Mouse (Mus musculus): ENCODE data around the gene B130006D01Rik. TPM values are rescaled to one million over a fixed set of nuclear protein-coding genes. Genes with fewer than 3 reads are reported as not detected.
"Not testable (repeated sequence)": the region's sequence is repeated elsewhere in the genome, so short reads cannot be mapped to it uniquely, and the experiment has no call there.

The B130006D01Rik gene
- polyA plus RNA-seq, 1 experiment from 2014 or later, result 0.67 TPM

- ATAC-seq (replicated peaks; ENCODE audit: insufficient number of reproducible peaks, low FRiP score, low TSS enrichment, low read depth) (no peak), DNase-seq (ENCODE audit: low spot score) (no peak)
- no peak overlapping the region for H3K9ac ChIP-seq (replicated peaks; ENCODE audit: low read length)
- H3K4me2 ChIP-seq (ENCODE audit: low read depth, low read length), result no peak overlapping the region
- no peaks in the 10 kb centered on the region for H3K36me3 ChIP-seq (replicated peaks; ENCODE audit: control insufficient read depth, insufficient read depth, low read depth, low read length)
- no peak overlapping the region for H3K4me3 ChIP-seq (ENCODE audit: low read depth, low read length)
- whole genome bisulfite sequencing, result 87% methylated on average over 2 of the region's 2 CpGs
- no peak overlapping the region for H3K27ac ChIP-seq (replicated peaks; ENCODE audit: low read depth, low read length)
- H3K27me3 ChIP-seq (ENCODE audit: control insufficient read depth, insufficient read depth, low read length), result no peaks in the 10 kb centered on the region
- H3K9me3 ChIP-seq (replicated peaks; ENCODE audit: control insufficient read depth, low read length), result no peaks in the 10 kb centered on the region
- H3K4me1 ChIP-seq (ENCODE audit: control insufficient read depth, insufficient read depth, low read length), result no peaks in the 10 kb centered on the region
Observed at GRCm38 (mm10) chr11:95744521-95744920, 21.1 kb downstream of the B130006D01Rik start.

GRCm38 (mm10) chr11:95746821-95747220 is 23.4 kb downstream of the B130006D01Rik start:
- 87% methylated on average over 4 of the region's 4 CpGs for WGBS
- H3K9me3 ChIP-seq (replicated peaks; ENCODE audit: control insufficient read depth, low read length), result no peaks in the 10 kb centered on the region

GRCm38 (mm10) chr11:95748331-95748730 is 24.9 kb downstream of the B130006D01Rik start:
- Histone ChIP-seq H3K36me3 (replicated peaks; ENCODE audit: control insufficient read depth, insufficient read depth, low read depth, low read length) (peaks cover 4% of the 10 kb centered on the region), H3K27ac (replicated peaks; ENCODE audit: low read depth, low read length) (no peak overlapping the region), H3K4me1 (ENCODE audit: control insufficient read depth, insufficient read depth, low read length) (no peaks in the 10 kb centered on the region), H3K9ac (replicated peaks; ENCODE audit: low read length) (no peak overlapping the region), H3K27me3 (ENCODE audit: control insufficient read depth, insufficient read depth, low read length) (no peaks in the 10 kb centered on the region), H3K4me3 (ENCODE audit: low read depth, low read length) (no peak overlapping the region), H3K4me2 (ENCODE audit: low read depth, low read length) (no peak overlapping the region), H3K9me3 (replicated peaks; ENCODE audit: control insufficient read depth, low read length) (no peaks in the 10 kb centered on the region)
- 87% methylated on average over 5 of the region's 5 CpGs for WGBS
- no peak for DNase-seq (ENCODE audit: low spot score)
- no peak for ATAC-seq (replicated peaks; ENCODE audit: insufficient number of reproducible peaks, low FRiP score, low TSS enrichment, low read depth)

More at GRCm38 (mm10) chr11:95746821-95747220, 23.4 kb downstream of the B130006D01Rik start:
- H3K27me3 ChIP-seq (ENCODE audit: control insufficient read depth, insufficient read depth, low read length), result no peaks in the 10 kb centered on the region
- H3K27ac ChIP-seq (replicated peaks; ENCODE audit: low read depth, low read length), result no peak overlapping the region
- no peak overlapping the region for H3K9ac ChIP-seq (replicated peaks; ENCODE audit: low read length)
- H3K36me3 ChIP-seq (replicated peaks; ENCODE audit: control insufficient read depth, insufficient read depth, low read depth, low read length), result peaks cover 2% of the 10 kb centered on the region; the same call in 1 of the 2 replicates
- H3K4me1 ChIP-seq (ENCODE audit: control insufficient read depth, insufficient read depth, low read length), result no peaks in the 10 kb centered on the region
- no peak for ATAC-seq (replicated peaks; ENCODE audit: insufficient number of reproducible peaks, low FRiP score, low TSS enrichment, low read depth)
- no peak overlapping the region for H3K4me3 ChIP-seq (ENCODE audit: low read depth, low read length)
- DNase-seq (ENCODE audit: low spot score), result no peak
- H3K4me2 ChIP-seq (ENCODE audit: low read depth, low read length), result no peak overlapping the region

GRCm38 (mm10) chr11:95749619-95750018 is 26.2 kb downstream of the B130006D01Rik start:
- WGBS, result 87% methylated on average over 15 of the region's 15 CpGs
- Histone ChIP-seq H3K4me3 (ENCODE audit: low read depth, low read length) (no peak overlapping the region), H3K9ac (replicated peaks; ENCODE audit: low read length) (no peak overlapping the region), H3K9me3 (replicated peaks; ENCODE audit: control insufficient read depth, low read length) (no peaks in the 10 kb centered on the region), H3K4me2 (ENCODE audit: low read depth, low read length) (no peak overlapping the region), H3K36me3 (replicated peaks; ENCODE audit: control insufficient read depth, insufficient read depth, low read depth, low read length) (peaks cover 6% of the 10 kb centered on the region), H3K27me3 (ENCODE audit: control insufficient read depth, insufficient read depth, low read length) (no peaks in the 10 kb centered on the region), H3K4me1 (ENCODE audit: control insufficient read depth, insufficient read depth, low read length) (no peaks in the 10 kb centered on the region), H3K27ac (replicated peaks; ENCODE audit: low read depth, low read length) (no peak overlapping the region)
- ATAC-seq (replicated peaks; ENCODE audit: insufficient number of reproducible peaks, low FRiP score, low TSS enrichment, low read depth) (no peak), DNase-seq (ENCODE audit: low spot score) (no peak)

DNA sequence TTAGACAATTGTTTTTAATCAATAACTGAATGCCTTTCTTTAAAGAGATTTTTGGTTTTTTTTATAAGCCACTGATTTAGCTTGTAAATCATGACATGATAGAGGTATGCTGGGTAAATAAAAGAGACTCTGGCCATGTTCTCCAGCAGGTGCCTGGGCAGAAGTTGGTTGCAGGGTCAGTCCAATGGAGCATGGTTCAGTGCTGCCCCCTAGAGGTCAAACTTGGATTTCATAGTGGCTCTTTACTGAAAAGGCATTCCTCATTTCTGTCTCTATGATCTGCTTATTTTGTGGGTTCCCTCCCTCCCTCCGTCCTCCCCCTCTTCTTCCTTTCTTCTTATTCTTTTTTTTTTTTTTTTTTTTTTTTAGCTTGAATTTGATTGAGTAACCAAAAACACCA is 27.6 kb downstream of the B130006D01Rik start:
- H3K9ac ChIP-seq (replicated peaks; ENCODE audit: low read length), result no peak overlapping the region
- H3K36me3 ChIP-seq (replicated peaks; ENCODE audit: control insufficient read depth, insufficient read depth, low read depth, low read length), result peaks cover 6% of the 10 kb centered on the region
- no peak overlapping the region for H3K27ac ChIP-seq (replicated peaks; ENCODE audit: low read depth, low read length)
- no peaks in the 10 kb centered on the region for H3K27me3 ChIP-seq (ENCODE audit: control insufficient read depth, insufficient read depth, low read length)
- ATAC-seq (replicated peaks; ENCODE audit: insufficient number of reproducible peaks, low FRiP score, low TSS enrichment, low read depth), result no peak
- H3K4me3 ChIP-seq (ENCODE audit: low read depth, low read length), result no peak overlapping the region
- H3K4me1 ChIP-seq (ENCODE audit: control insufficient read depth, insufficient read depth, low read length), result no peaks in the 10 kb centered on the region
- WGBS, result 0% methylated on average over 1 of the region's 1 CpGs
- H3K4me2 ChIP-seq (ENCODE audit: low read depth, low read length), result no peak overlapping the region
- no peaks in the 10 kb centered on the region for H3K9me3 ChIP-seq (replicated peaks; ENCODE audit: control insufficient read depth, low read length)
- peak; percentile 90 for DNase-seq (ENCODE audit: low spot score)

GRCm38 (mm10) chr11:95755137-95755536 is 31.8 kb downstream of the B130006D01Rik start:
- H3K4me2 ChIP-seq (ENCODE audit: low read depth, low read length); H3K4me1 ChIP-seq (ENCODE audit: control insufficient read depth, insufficient read depth, low read length); H3K9ac ChIP-seq (replicated peaks; ENCODE audit: low read length); DNase-seq (ENCODE audit: low spot score); H3K9me3 ChIP-seq (replicated peaks; ENCODE audit: control insufficient read depth, low read length); H3K4me3 ChIP-seq (ENCODE audit: low read depth, low read length); H3K27ac ChIP-seq (replicated peaks; ENCODE audit: low read depth, low read length); H3K27me3 ChIP-seq (ENCODE audit: control insufficient read depth, insufficient read depth, low read length); ATAC-seq (replicated peaks; ENCODE audit: insufficient number of reproducible peaks, low FRiP score, low TSS enrichment, low read depth); H3K36me3 ChIP-seq (replicated peaks; ENCODE audit: control insufficient read depth, insufficient read depth, low read depth, low read length): not testable (repeated sequence)
- 100% methylated on average over 4 of the region's 4 CpGs for WGBS

DNA sequence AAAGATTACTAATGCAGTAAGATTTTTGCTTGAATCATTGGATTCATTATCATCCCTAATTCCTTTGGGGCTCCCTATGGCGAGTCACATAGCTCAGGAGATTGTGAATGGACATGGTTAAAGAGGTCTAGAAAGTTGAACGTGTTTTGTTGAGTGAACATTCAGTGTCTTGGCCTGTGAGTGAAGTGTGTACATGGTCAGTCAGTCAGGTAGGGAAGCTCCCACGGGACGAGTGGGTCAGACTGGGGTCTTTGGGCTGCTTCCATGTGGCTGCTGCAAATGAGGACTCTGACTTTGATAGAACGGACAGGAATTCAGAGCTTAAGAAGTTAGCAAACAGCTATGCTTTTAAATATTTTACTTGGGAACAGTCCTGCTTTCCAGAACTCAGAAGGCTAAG is 37.1 kb downstream of the B130006D01Rik start:
- ATAC-seq (replicated peaks; ENCODE audit: insufficient number of reproducible peaks, low FRiP score, low TSS enrichment, low read depth) (no peak), DNase-seq (ENCODE audit: low spot score) (no peak)
- Histone ChIP-seq H3K9me3 (replicated peaks; ENCODE audit: control insufficient read depth, low read length) (no peaks in the 10 kb centered on the region), H3K27ac (replicated peaks; ENCODE audit: low read depth, low read length) (no peak overlapping the region), H3K4me2 (ENCODE audit: low read depth, low read length) (no peak overlapping the region), H3K27me3 (ENCODE audit: control insufficient read depth, insufficient read depth, low read length) (no peaks in the 10 kb centered on the region), H3K4me1 (ENCODE audit: control insufficient read depth, insufficient read depth, low read length) (no peaks in the 10 kb centered on the region), H3K36me3 (replicated peaks; ENCODE audit: control insufficient read depth, insufficient read depth, low read depth, low read length) (no peaks in the 10 kb centered on the region), H3K9ac (replicated peaks; ENCODE audit: low read length) (no peak overlapping the region), H3K4me3 (ENCODE audit: low read depth, low read length) (no peak overlapping the region)
- WGBS, result 88% methylated on average over 5 of the region's 5 CpGs

GRCm38 (mm10) chr11:95762996-95763395 is 39.6 kb downstream of the B130006D01Rik start:
- Histone ChIP-seq H3K9ac (replicated peaks; ENCODE audit: low read length) (no peak overlapping the region), H3K9me3 (replicated peaks; ENCODE audit: control insufficient read depth, low read length) (no peaks in the 10 kb centered on the region), H3K27ac (replicated peaks; ENCODE audit: low read depth, low read length) (no peak overlapping the region), H3K4me3 (ENCODE audit: low read depth, low read length) (no peak overlapping the region), H3K27me3 (ENCODE audit: control insufficient read depth, insufficient read depth, low read length) (no peaks in the 10 kb centered on the region), H3K4me1 (ENCODE audit: control insufficient read depth, insufficient read depth, low read length) (no peaks in the 10 kb centered on the region), H3K4me2 (ENCODE audit: low read depth, low read length) (no peak overlapping the region), H3K36me3 (replicated peaks; ENCODE audit: control insufficient read depth, insufficient read depth, low read depth, low read length) (no peaks in the 10 kb centered on the region)
- 89% methylated on average over 4 of the region's 4 CpGs for WGBS
- DNase-seq (ENCODE audit: low spot score) (no peak), ATAC-seq (replicated peaks; ENCODE audit: insufficient number of reproducible peaks, low FRiP score, low TSS enrichment, low read depth) (no peak)

Measured in embryonic facial prominence, embryonic 11.5 days (tissue).